Mouse (Mus musculus) CH12.LX (cell line): ENCODE results near the gene Pdrg1. TPM values are rescaled to one million over a fixed set of nuclear protein-coding genes. Genes with fewer than 3 reads are reported as not detected.

Experiments used
- DNase-seq: peaks from one replicate; pipeline ENCODE4 v3.0.0-alpha.2; 2013; ENCODE audit errors: extremely low read depth
- H3K27ac ChIP-seq: 2 replicates; pipeline ENCODE4 v1.5.1; 2012; ENCODE audit warnings: low read depth, mild to moderate bottlenecking, control low read depth, moderate library complexity; ENCODE audit not compliant: insufficient read depth
- H3K27me3 ChIP-seq: replicated peaks from 2 replicates; pipeline ENCODE3; 2012; ENCODE audit warnings: inconsistent platforms
- H3K36me3 ChIP-seq, 2 experiments: replicated peaks in 1 of 2; 2 replicates each; pipeline versions ENCODE3 to v1.6.1; 2012; ENCODE audit warnings: inconsistent platforms in 1 of 2, low read length in 1 of 2, mild to moderate bottlenecking in 1 of 2, mixed read lengths in 1 of 2, moderate library complexity in 1 of 2; ENCODE audit not compliant: control insufficient read depth in 1 of 2, insufficient read depth in 1 of 2
- H3K4me1 ChIP-seq, 2 experiments: 2 replicates each; pipeline ENCODE4 v1.6.1; 2012; ENCODE audit warnings: inconsistent platforms in 1 of 2, moderate library complexity in 1 of 2; ENCODE audit not compliant: insufficient read depth in 2 of 2, control insufficient read depth in 1 of 2
- H3K4me2 ChIP-seq: 2 replicates; pipeline ENCODE4 v1.6.1; 2012; ENCODE audit warnings: low read depth, mild to moderate bottlenecking, control low read depth; ENCODE audit not compliant: poor library complexity, insufficient read depth, severe bottlenecking
- H3K4me3 ChIP-seq, 3 experiments: fragments of 150-350 bp in 1 of 3; sonication (generic) in 1 of 3; replicated peaks in 1 of 3; 2 replicates each; pipeline versions ENCODE3 to v1.5.1; 2011 to 2012; ENCODE audit warnings: low read depth in 2 of 3, low read length in 2 of 3, mild to moderate bottlenecking in 2 of 3, moderate library complexity in 2 of 3, control low read depth in 1 of 3, improper control_type of control experiment in 1 of 3, inconsistent platforms in 1 of 3, mixed read lengths in 1 of 3; ENCODE audit not compliant: poor library complexity in 1 of 3
- H3K79me2 ChIP-seq: replicated peaks from 2 replicates; pipeline ENCODE4 v1.6.1; 2012; ENCODE audit warnings: mild to moderate bottlenecking, moderate library complexity; ENCODE audit not compliant: control insufficient read depth, poor library complexity, insufficient read depth, severe bottlenecking; ENCODE audit errors: extremely low read depth
- H3K9ac ChIP-seq: 2 replicates; pipeline ENCODE4 v1.6.1; 2012; ENCODE audit warnings: low read depth, mild to moderate bottlenecking, control low read depth, moderate library complexity; ENCODE audit not compliant: insufficient read depth
- H3K9me3 ChIP-seq: replicated peaks from 2 replicates; pipeline ENCODE3; 2012; ENCODE audit warnings: low read length, inconsistent platforms, mixed read lengths
- BHLHE40 ChIP-seq: IDR thresholded peaks from 2 replicates; pipeline ENCODE4 v1.6.1; 2011; ENCODE audit warnings: mild to moderate bottlenecking, low read depth, low read length, improper control_type of control experiment
- CHD1 ChIP-seq: IDR thresholded peaks from 2 replicates; pipeline ENCODE4 v1.6.1; 2012; ENCODE audit warnings: low read depth, low read length, improper control_type of control experiment, inconsistent platforms
- CHD2 ChIP-seq: IDR thresholded peaks from 2 replicates; pipeline ENCODE4 v1.6.1; 2011; ENCODE audit warnings: low read length, improper control_type of control experiment
- CTCF ChIP-seq, 2 experiments: IDR thresholded peaks in 1 of 2; conservative IDR thresholded peaks in 1 of 2; 2 replicates each; pipeline ENCODE4 v1.5.1; 2011 to 2012; ENCODE audit warnings: low read depth in 2 of 2, low read length in 2 of 2, improper control_type of control experiment in 1 of 2, inconsistent platforms in 1 of 2, mild to moderate bottlenecking in 1 of 2, moderate library complexity in 1 of 2
- E2F4 ChIP-seq: IDR thresholded peaks from 2 replicates; pipeline ENCODE4 v1.6.1; 2011; ENCODE audit warnings: low read depth, low read length, improper control_type of control experiment; ENCODE audit not compliant: insufficient replicate concordance
- ELF1 ChIP-seq: IDR thresholded peaks from 2 replicates; pipeline ENCODE4 v1.6.1; 2014; ENCODE audit warnings: low read depth, mild to moderate bottlenecking, inconsistent platforms, low read length, improper control_type of control experiment
- EP300 ChIP-seq: IDR thresholded peaks from 2 replicates; pipeline ENCODE4 v1.6.1; 2011; ENCODE audit warnings: low read length, improper control_type of control experiment
- ETS1 ChIP-seq: conservative IDR thresholded peaks from 2 replicates; pipeline ENCODE4 v1.6.1; 2012; ENCODE audit warnings: low read depth, mild to moderate bottlenecking, inconsistent platforms, low read length, improper control_type of control experiment, moderate library complexity
- GABPA ChIP-seq: IDR thresholded peaks from 2 replicates; pipeline ENCODE4 v1.6.1; 2012; ENCODE audit warnings: low read depth, low read length, improper control_type of control experiment, inconsistent platforms; ENCODE audit not compliant: insufficient replicate concordance
- HCFC1 ChIP-seq: IDR thresholded peaks from 2 replicates; pipeline ENCODE4 v1.6.1; 2012; ENCODE audit warnings: low read depth, mild to moderate bottlenecking, inconsistent platforms, low read length, improper control_type of control experiment
- IRF4 ChIP-seq: IDR thresholded peaks from 2 replicates; pipeline ENCODE4 v1.6.1; 2014; ENCODE audit warnings: low read depth, mild to moderate bottlenecking, inconsistent platforms, low read length, improper control_type of control experiment
- JUN ChIP-seq: IDR thresholded peaks from 2 replicates; pipeline ENCODE4 v1.6.1; 2011; ENCODE audit warnings: low read depth, mild to moderate bottlenecking, low read length, improper control_type of control experiment, moderate library complexity; ENCODE audit not compliant: insufficient read depth
- JUND ChIP-seq: conservative IDR thresholded peaks from 2 replicates; pipeline ENCODE4 v1.6.1; 2011; ENCODE audit warnings: low read depth, low read length, improper control_type of control experiment
- KAT2A ChIP-seq: IDR thresholded peaks from 2 replicates; pipeline ENCODE4 v1.6.1; 2012; ENCODE audit warnings: low read length, improper control_type of control experiment, inconsistent platforms; ENCODE audit not compliant: insufficient replicate concordance
- MAFK ChIP-seq: IDR thresholded peaks from 2 replicates; pipeline ENCODE4 v1.6.1; 2011; ENCODE audit warnings: low read length, improper control_type of control experiment; ENCODE audit not compliant: insufficient replicate concordance
- MAX ChIP-seq: IDR thresholded peaks from 2 replicates; pipeline ENCODE4 v1.6.1; 2011; ENCODE audit warnings: low read length, improper control_type of control experiment
- MAZ ChIP-seq: IDR thresholded peaks from 2 replicates; pipeline ENCODE4 v1.6.1; 2012; ENCODE audit warnings: low read depth, mild to moderate bottlenecking, inconsistent platforms, low read length, improper control_type of control experiment, moderate library complexity
- MEF2A ChIP-seq: IDR thresholded peaks from 2 replicates; pipeline ENCODE4 v1.6.1; 2014; ENCODE audit warnings: low read depth, mild to moderate bottlenecking, inconsistent platforms, low read length, improper control_type of control experiment, borderline replicate concordance
- MXI1 ChIP-seq: IDR thresholded peaks from 2 replicates; pipeline ENCODE4 v1.6.1; 2011; ENCODE audit warnings: mild to moderate bottlenecking, low read depth, low read length, improper control_type of control experiment
- MYC ChIP-seq: IDR thresholded peaks from 2 replicates; pipeline ENCODE4 v1.6.1; 2011; ENCODE audit warnings: low read depth, mild to moderate bottlenecking, improper control_type of control experiment, low read length
- NELFE ChIP-seq: IDR thresholded peaks from 2 replicates; pipeline ENCODE4 v1.6.1; 2011; ENCODE audit warnings: low read depth, low read length, improper control_type of control experiment
- NRF1 ChIP-seq: IDR thresholded peaks from 2 replicates; pipeline ENCODE4 v1.6.1; 2014; ENCODE audit warnings: low read depth, mild to moderate bottlenecking, inconsistent platforms, low read length, improper control_type of control experiment, moderate library complexity
- PAX5 ChIP-seq: IDR thresholded peaks from 2 replicates; pipeline ENCODE4 v1.6.1; 2012; ENCODE audit warnings: low read length, inconsistent platforms, mixed read lengths
- POLR2A ChIP-seq: IDR thresholded peaks from 2 replicates; pipeline ENCODE4 v1.6.1; 2011; ENCODE audit warnings: low read depth, mild to moderate bottlenecking, improper control_type of control experiment, low read length
- POLR2AphosphoS2 ChIP-seq: IDR thresholded peaks from 2 replicates; pipeline ENCODE4 v1.6.1; 2011; ENCODE audit warnings: low read depth, low read length, improper control_type of control experiment
- RAD21 ChIP-seq: IDR thresholded peaks from 2 replicates; pipeline ENCODE4 v1.6.1; 2011; ENCODE audit warnings: low read depth, mild to moderate bottlenecking, low read length, improper control_type of control experiment, moderate library complexity
- RCOR1 ChIP-seq: conservative IDR thresholded peaks from 2 replicates; pipeline ENCODE4 v1.6.1; 2012; ENCODE audit warnings: low read depth, mild to moderate bottlenecking, inconsistent platforms, low read length, improper control_type of control experiment
- SIN3A ChIP-seq: IDR thresholded peaks from 2 replicates; pipeline ENCODE4 v1.6.1; 2012; ENCODE audit warnings: low read length, improper control_type of control experiment, inconsistent platforms
- SMC3 ChIP-seq: IDR thresholded peaks from 2 replicates; pipeline ENCODE4 v1.6.1; 2011; ENCODE audit warnings: low read depth, low read length, improper control_type of control experiment
- TBP ChIP-seq: conservative IDR thresholded peaks from 2 replicates; pipeline ENCODE4 v1.6.1; 2011; ENCODE audit warnings: low read depth, low read length, improper control_type of control experiment
- TCF12 ChIP-seq: IDR thresholded peaks from 2 replicates; pipeline ENCODE4 v1.6.1; 2014; ENCODE audit warnings: low read depth, mild to moderate bottlenecking, inconsistent platforms, low read length, improper control_type of control experiment
- UBTF ChIP-seq: IDR thresholded peaks from 2 replicates; pipeline ENCODE4 v1.6.1; 2012; ENCODE audit warnings: low read depth, mild to moderate bottlenecking, inconsistent platforms, low read length, improper control_type of control experiment, moderate library complexity
- USF1 ChIP-seq: IDR thresholded peaks from 2 replicates; pipeline ENCODE4 v1.6.1; 2014; ENCODE audit warnings: low read depth, mild to moderate bottlenecking, inconsistent platforms, low read length, improper control_type of control experiment
- USF2 ChIP-seq: conservative IDR thresholded peaks from 2 replicates; pipeline ENCODE4 v1.6.1; 2011; ENCODE audit warnings: low read depth, low read length, improper control_type of control experiment
- ZC3H11A ChIP-seq: IDR thresholded peaks from 2 replicates; pipeline ENCODE4 v1.6.1; 2012; ENCODE audit warnings: low read depth, mild to moderate bottlenecking, inconsistent platforms, low read length, improper control_type of control experiment
- ZKSCAN1 ChIP-seq: IDR thresholded peaks from 2 replicates; pipeline ENCODE4 v1.6.1; 2012; ENCODE audit warnings: low read depth, inconsistent platforms, low read length, improper control_type of control experiment, borderline replicate concordance
- ZMIZ1 ChIP-seq: IDR thresholded peaks from 2 replicates; pipeline ENCODE4 v1.6.1; 2012; ENCODE audit warnings: low read depth, mild to moderate bottlenecking, inconsistent platforms, low read length, improper control_type of control experiment
- ZNF384 ChIP-seq: IDR thresholded peaks from 2 replicates; pipeline ENCODE4 v1.6.1; 2012; ENCODE audit warnings: low read depth, low read length, improper control_type of control experiment, inconsistent platforms
- dilution Hi-C: fragments of 300-500 bp; cut with MboI; formaldehyde crosslinking; loops from 2 replicates; pipeline ENCODE4 v1.14.3; 2020; ENCODE audit warnings: low sequenced_read_pairs; ENCODE audit not compliant: extremely low pct_unique_long_range_greater_than_20kb, extremely low pct_ligation_motif_present
- in situ Hi-C: fragments of 300-500 bp; cut with MboI; formaldehyde crosslinking; loops from 3 replicates; pipeline ENCODE4 v1.14.3; 2019; ENCODE audit warnings: low sequenced_read_pairs, low pct_ligation_motif_present, low pct_unique_long_range_greater_than_20kb, mixed read lengths
- polyA plus RNA-seq: library from polyadenylated mRNA; unstranded; fragments of >175 nt; gene quantifications from 2 replicates; pipeline ENCODE4 v1.2.1, GENCODE M21; 2012; ENCODE audit warnings: low read depth; ENCODE audit not compliant: insufficient read length
- total RNA-seq, 2 experiments: library from RNA; depleted of rRNA; stranded (reverse); fragments of 300-350 nt in 1 of 2; fragments of >200 nt in 1 of 2; gene quantifications; 2 replicates each; pipeline ENCODE4 v1.2.3; 2012 to 2014

Gene Pdrg1
- 50.9 and 65.1 TPM in 2 replicates for total RNA-seq (2012; rRNA removed)
- total RNA-seq (2014; rRNA removed): 24.5 and 26.1 TPM in 2 replicates
- 54.9 and 56.4 TPM in 2 replicates for polyA plus RNA-seq

DNA sequence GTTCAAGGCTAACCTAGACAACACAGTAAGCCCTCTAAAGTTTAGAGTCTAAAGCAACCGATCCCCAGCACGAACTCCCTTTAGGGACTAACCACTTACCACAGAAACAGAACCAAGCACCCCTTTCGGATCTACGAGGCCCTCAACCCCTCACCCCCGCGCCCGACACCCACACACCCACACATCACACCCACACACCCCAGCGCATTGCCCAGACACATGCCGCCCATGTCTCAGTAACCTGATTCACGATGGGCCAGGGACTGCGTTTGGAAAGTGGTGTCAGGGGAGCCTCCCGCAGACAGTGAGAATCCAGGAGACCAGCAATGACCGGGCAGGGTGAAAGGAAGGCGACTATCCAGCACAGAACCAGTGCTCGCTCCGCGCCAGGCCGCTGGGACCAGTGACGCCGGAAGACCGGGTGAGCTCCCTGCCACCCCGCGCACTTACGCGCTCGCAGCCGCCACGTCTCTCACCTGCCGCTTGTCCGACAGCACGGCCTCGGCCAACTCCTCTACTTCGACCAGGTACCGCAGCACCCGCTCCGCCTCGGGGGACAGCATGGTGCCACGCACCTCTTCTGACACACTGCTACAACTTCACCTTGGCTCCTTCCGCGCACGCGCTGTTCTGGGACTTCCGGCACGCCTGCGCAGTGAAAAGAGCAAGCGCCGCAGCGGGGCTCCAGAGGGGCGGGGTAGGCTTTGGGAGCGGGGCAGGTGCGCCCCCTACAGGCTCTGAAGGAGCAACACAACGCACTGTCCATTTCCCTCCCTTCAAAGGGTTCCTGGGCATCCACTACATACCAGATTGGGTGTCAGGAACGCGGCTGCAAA is at the start of gene Pdrg1:
Gene Pdrg1 (minus strand): TSS at position 670 of the 836 bp plus-strand sequence.
- peak; percentile 96 for TF ChIP-seq POLR2A
- TF ChIP-seq HCFC1: peak; percentile 79
- TF ChIP-seq SMC3: peak; percentile 83
- no peak for TF ChIP-seq PAX5
- TF ChIP-seq MAFK: no peak
- peak; percentile 94 for TF ChIP-seq ELF1
- peak; percentile 75 for TF ChIP-seq TCF12
- no peak for TF ChIP-seq ZKSCAN1
- TF ChIP-seq ETS1: peak; percentile 22; the same call in 1 of the 2 replicates
- TF ChIP-seq KAT2A: 0 out of 2 replicates have a peak, but pooled peaks have one; percentile 50
- peak; percentile 77 for TF ChIP-seq TBP
- TF ChIP-seq ZNF384: no peak
- no peak; the same call in 1 of the 2 replicates for TF ChIP-seq USF2
- TF ChIP-seq CHD2: no peak
- no peak for TF ChIP-seq UBTF
- no peak for TF ChIP-seq JUN
- peak; percentile 88 for TF ChIP-seq MYC
- peak; percentile 87 for TF ChIP-seq NELFE
- peak; percentile 92 for TF ChIP-seq MAX
- TF ChIP-seq ZC3H11A: peak; percentile 28
- peak; percentile 92 for TF ChIP-seq SIN3A
- TF ChIP-seq E2F4: no peak
- no peak for TF ChIP-seq EP300
- TF ChIP-seq MXI1: peak; percentile 95
- peak; percentile 89 for TF ChIP-seq RAD21
- peak; percentile 59 for TF ChIP-seq IRF4
- no peak for TF ChIP-seq GABPA
- TF ChIP-seq ZMIZ1: peak; percentile 66; the same call in 1 of the 2 replicates
- TF ChIP-seq JUND: no peak
- TF ChIP-seq CTCF (conservative IDR thresholded peaks at IDR 0.05 in 1 of 2, IDR thresholded peaks at IDR 0.05 in 1 of 2; ENCODE audit: low read depth in 2 of 2, low read length in 2 of 2): peak; percentile 44 to 95
- TF ChIP-seq RCOR1: no peak
- TF ChIP-seq USF1: no peak
- TF ChIP-seq NRF1: peak; percentile 98
- TF ChIP-seq CHD1: no peak
- TF ChIP-seq MAZ: peak; percentile 100
- peak; percentile 64; the same call in 1 of the 2 replicates for TF ChIP-seq POLR2AphosphoS2
- peak; percentile 63 for TF ChIP-seq BHLHE40
- peak; percentile 78 for TF ChIP-seq MEF2A
- in situ Hi-C loops (no loop called here), dilution Hi-C loops (no loop called here)
- Histone ChIP-seq H3K27me3 (peaks cover 43% of the 10 kb centered on the region), H3K4me3 (peak within 1 kb of the TSS; percentile 76 to 93 (median 81)), H3K79me2 (peaks cover 20% of the 10 kb centered on the region), H3K27ac (no peak within 1 kb of the TSS), H3K4me2 (peak within 1 kb of the TSS; percentile 92), H3K36me3 (peaks cover 26 to 41% of the 10 kb centered on the region in 2 experiments), H3K9me3 (no peaks in the 10 kb centered on the region), H3K4me1 (peaks cover 9 to 15% of the 10 kb centered on the region in 2 experiments), H3K9ac (peak within 1 kb of the TSS; percentile 78)
- peak; percentile 95 for DNase-seq
